Mouse (Mus musculus): Measurements from ENCODE around the gene Ano6.

GRCm38 (mm10) chr15:95817501-95817900, 26.9 kb downstream of the Ano6 start:
- no peak for TF ChIP-seq POLR2A (IDR thresholded peaks at IDR 0.05; ENCODE audit: low read depth, low read length)
- no peak for TF ChIP-seq CTCF (IDR thresholded peaks at IDR 0.05; ENCODE audit: extremely low read depth, insufficient read depth, insufficient read length, insufficient replicate concordance)

Measured in spleen, adult 2 months (tissue).